Mouse (Mus musculus): ENCODE measurements around the gene Gm11096.

- TF ChIP-seq POLR2A (IDR thresholded peaks at IDR 0.05; ENCODE audit: borderline replicate concordance, insufficient read depth, low read length) (no peak), CTCF (IDR thresholded peaks at IDR 0.05; ENCODE audit: borderline replicate concordance, insufficient read depth, low read depth, low read length) (no peak)
These were observed 48.5 kb upstream of the Gm11096 start for GRCm38 (mm10) chr17:81393040-81393439.

Measured in cerebellum, adult 2 months (tissue).